Mouse (Mus musculus) spleen, postnatal 10 days (tissue): Measurements from ENCODE around the gene Szt2.

Experiments used
- DNase-seq, 2 experiments: peaks; one replicate each; pipeline ENCODE4 v3.0.0; 2021 to 2022; ENCODE audit warnings: low spot score in 2 of 2

The Szt2 gene

GRCm38 (mm10) chr4:118358159-118358895, 50.7 kb downstream of the Szt2 start:
- no peak for DNase-seq

GRCm38 (mm10) chr4:118357504-118357903, 51.6 kb downstream of the Szt2 start:
- no peak for DNase-seq

GRCm38 (mm10) chr4:118356738-118357137, 52.3 kb downstream of the Szt2 start:
- DNase-seq = no peak

- no peak for DNase-seq
Measured at GRCm38 (mm10) chr4:118354289-118354688, 54.8 kb downstream of the Szt2 start.

GRCm38 (mm10) chr4:118353689-118354088, 55.4 kb downstream of the Szt2 start:
- DNase-seq = no peak

- no peak for DNase-seq
Measured at GRCm38 (mm10) chr4:118351828-118352227, 57.2 kb downstream of the Szt2 start.

GRCm38 (mm10) chr4:118350864-118351263, 58.2 kb downstream of the Szt2 start:
- no peak for DNase-seq

- no peak for DNase-seq
Measured at GRCm38 (mm10) chr4:118347529-118348309, 61.4 kb downstream of the Szt2 start.

GRCm38 (mm10) chr4:118341447-118341846, 67.6 kb downstream of the Szt2 start:
- no peak for DNase-seq

GRCm38 (mm10) chr4:118336658-118337057, 72.4 kb downstream of the Szt2 start:
- peak; percentile 27 to 70 for DNase-seq

- DNase-seq = no peak
Measured at GRCm38 (mm10) chr4:118335991-118336390, 73.1 kb downstream of the Szt2 start.

GRCm38 (mm10) chr4:118331777-118332176, 77.3 kb downstream of the Szt2 start:
- DNase-seq = no peak

GRCm38 (mm10) chr4:118326476-118326875, 82.6 kb downstream of the Szt2 start:
- no peak for DNase-seq

- no peak for DNase-seq
Measured at GRCm38 (mm10) chr4:118320636-118321035, 88.4 kb downstream of the Szt2 start.

GRCm38 (mm10) chr4:118319706-118320344, 89.2 kb downstream of the Szt2 start:
- no peak for DNase-seq

GRCm38 (mm10) chr4:118316662-118317061, 92.4 kb downstream of the Szt2 start:
- no peak for DNase-seq

GRCm38 (mm10) chr4:118315286-118315685, 93.8 kb downstream of the Szt2 start:
- DNase-seq = no peak
